Mouse (Mus musculus) heart, adult 2 months (tissue): ENCODE data around the gene Vegfd. TPM values are rescaled to one million over a fixed set of nuclear protein-coding genes. Genes with fewer than 3 reads are reported as not detected.

Source experiments
- DNase-seq, 2 experiments: peaks; one replicate each; pipeline ENCODE4 v3.0.0; 2021
- H3K27ac ChIP-seq: fragments of 200-600 bp; 2 replicates; pipeline ENCODE4 v1.8.1; 2022
- H3K27me3 ChIP-seq: fragments of 200-500 bp; 2 replicates; pipeline ENCODE4 v1.6.1; 2012; ENCODE audit warnings: mild to moderate bottlenecking, low read length, inconsistent platforms, mixed read lengths; ENCODE audit not compliant: control insufficient read depth, insufficient read depth
- H3K36me3 ChIP-seq: fragments of 200-500 bp; 2 replicates; pipeline ENCODE4 v1.6.1; 2012; ENCODE audit warnings: low read length, inconsistent platforms; ENCODE audit not compliant: control insufficient read depth, insufficient read depth
- H3K4me1 ChIP-seq: fragments of 200-500 bp; 2 replicates; pipeline ENCODE4 v1.6.1; 2011; ENCODE audit warnings: low read length; ENCODE audit not compliant: control insufficient read depth, insufficient read depth
- H3K4me3 ChIP-seq: fragments of 200-600 bp; 2 replicates; pipeline ENCODE4 v1.8.1; 2022
- H3K79me2 ChIP-seq: fragments of 200-500 bp; replicated peaks from 2 replicates; pipeline ENCODE4 v1.6.1; 2012; ENCODE audit warnings: mild to moderate bottlenecking, inconsistent platforms, low read length, moderate library complexity, mixed read lengths; ENCODE audit not compliant: control insufficient read depth, insufficient read depth
- H3K9ac ChIP-seq: fragments of 200-500 bp; 2 replicates; pipeline ENCODE4 v1.6.1; 2012; ENCODE audit warnings: low read depth, mild to moderate bottlenecking, control low read depth, inconsistent platforms, low read length, mixed read lengths
- CTCF ChIP-seq: fragments of 200-600 bp; IDR thresholded peaks from 2 replicates; pipeline ENCODE4 v1.8.1; 2022; ENCODE audit warnings: antibody characterized with exemption, mild to moderate bottlenecking, moderate library complexity
- EP300 ChIP-seq: fragments of 200-500 bp; IDR thresholded peaks from 2 replicates; pipeline ENCODE4 v1.6.1; 2011; ENCODE audit warnings: low read depth, low read length, control low read depth; ENCODE audit not compliant: insufficient read depth
- POLR2A ChIP-seq: fragments of 200-500 bp; IDR thresholded peaks from 2 replicates; pipeline ENCODE4 v1.6.1; 2011; ENCODE audit warnings: mild to moderate bottlenecking, low read depth, low read length, control low read depth; ENCODE audit not compliant: insufficient read depth
- WGBS: fragments of 180-500 bp; shearing (Covaris S2); methylation state at CpG from one replicate; pipeline ENCODE4 v1.1.7; 2018; 5-methylcytosine and 5-hydroxymethylcytosine counted together
- intact Hi-C: fragments of 180-260 bp; cut with DNase I; formaldehyde crosslinking; loops from one replicate; pipeline ENCODE4 v1.15.1; 2025
- polyA plus RNA-seq: library from polyadenylated mRNA; depleted of rRNA; stranded (reverse); fragments of >200 nt; gene quantifications from 2 replicates; pipeline ENCODE4 v1.2.3, GENCODE M21; 2012; rRNA removed
- total RNA-seq, 2 experiments: library from RNA; stranded (reverse); gene quantifications; 2 replicates each; pipeline ENCODE4 v1.2.3; 2021

The Vegfd gene
- total and polyA plus RNA-seq, 3 experiments = 1.4 to 3.0 (median 2.8) TPM

GRCm38 (mm10) chrX:164446106-164446551, 73.0 kb downstream of the Vegfd start:
- no peak overlapping the region for H3K4me3 ChIP-seq
- no peaks in the 10 kb centered on the region for H3K27me3 ChIP-seq
- H3K9ac ChIP-seq = no peak overlapping the region
- TF ChIP-seq POLR2A (no peak), EP300 (no peak), CTCF (peak; percentile 53)
- no peak for DNase-seq
- H3K36me3 ChIP-seq = no peaks in the 10 kb centered on the region
- 78% methylated on average over 10 of the region's 10 CpGs for WGBS
- no peak overlapping the region for H3K27ac ChIP-seq
- intact Hi-C loops = loop anchor here (5.0 kb wide), 1 partner anchor 264 kb away; no protein-coding TSS in a partner anchor
- no peaks in the 10 kb centered on the region for H3K79me2 ChIP-seq
- H3K4me1 ChIP-seq = no peaks in the 10 kb centered on the region; the same call in 1 of the 2 replicates

GRCm38 (mm10) chrX:164446835-164447681, 73.9 kb downstream of the Vegfd start:
- Histone ChIP-seq H3K79me2 (no peaks in the 10 kb centered on the region), H3K4me1 (no peaks in the 10 kb centered on the region; the same call in 1 of the 2 replicates), H3K9ac (no peak overlapping the region), H3K36me3 (no peaks in the 10 kb centered on the region), H3K27me3 (no peaks in the 10 kb centered on the region), H3K4me3 (no peak overlapping the region), H3K27ac (no peak overlapping the region)
- intact Hi-C loops = loop anchor here (5.0 kb wide), 1 partner anchor 265 kb away; no protein-coding TSS in a partner anchor
- TF ChIP-seq CTCF (no peak), POLR2A (no peak)
- 72% methylated on average over 9 of the region's 9 CpGs for WGBS
- DNase-seq = no peak

- 76% methylated on average over 2 of the region's 2 CpGs for WGBS
- Histone ChIP-seq H3K36me3 (no peaks in the 10 kb centered on the region), H3K9ac (no peak overlapping the region), H3K27ac (no peak overlapping the region), H3K27me3 (no peaks in the 10 kb centered on the region), H3K79me2 (no peaks in the 10 kb centered on the region), H3K4me1 (no peaks in the 10 kb centered on the region; the same call in 1 of the 2 replicates), H3K4me3 (no peak overlapping the region)
- TF ChIP-seq CTCF (no peak), POLR2A (no peak), EP300 (no peak)
- no peak for DNase-seq
- intact Hi-C loops = loop anchor here (5.0 kb wide), 1 partner anchor 265 kb away; no protein-coding TSS in a partner anchor
These were observed 74.5 kb downstream of the Vegfd start for GRCm38 (mm10) chrX:164447682-164448071.

- H3K79me2 ChIP-seq = no peaks in the 10 kb centered on the region
- H3K27ac ChIP-seq = no peak overlapping the region
- H3K4me1 ChIP-seq = no peaks in the 10 kb centered on the region
- TF ChIP-seq CTCF = peak; percentile 65
- no peak for TF ChIP-seq POLR2A
- no peak overlapping the region for H3K4me3 ChIP-seq
- no peak overlapping the region for H3K9ac ChIP-seq
- H3K27me3 ChIP-seq = no peaks in the 10 kb centered on the region
- DNase-seq = no peak
- intact Hi-C loops = loop anchor here (5.0 kb wide), 1 partner anchor 267 kb away; no protein-coding TSS in a partner anchor
- WGBS = 28% methylated on average over 3 of the region's 3 CpGs
- H3K36me3 ChIP-seq = no peaks in the 10 kb centered on the region
These were observed 76.0 kb downstream of the Vegfd start for GRCm38 (mm10) chrX:164449201-164449600.

Other genes starting within 250 kb of the Vegfd start
- gene Ace2, start 234.0 kb upstream of the Vegfd start, total RNA-seq = 1 to 10 TPM; 1.1 to 1.6 TPM
- 0.51 and 1.0 TPM in 2 replicates for gene Ace2, start 234.0 kb upstream of the Vegfd start, polyA plus RNA-seq
- gene Bmx, start 115.2 kb upstream of the Vegfd start, total RNA-seq = 1 to 10 TPM; 2.0 to 2.3 TPM
- 1.2 and 2.0 TPM in 2 replicates for gene Bmx, start 115.2 kb upstream of the Vegfd start, polyA plus RNA-seq
- 1 to 10 TPM; 6.3 to 6.6 TPM for gene Pir, start 104.0 kb upstream of the Vegfd start, total RNA-seq
- 2.8 and 2.9 TPM in 2 replicates for gene Pir, start 104.0 kb upstream of the Vegfd start, polyA plus RNA-seq
- 1 to 10 TPM; 1.5 to 2.4 TPM for gene Piga, start 46.4 kb downstream of the Vegfd start, total RNA-seq
- 1.0 and 2.1 TPM in 2 replicates for gene Piga, start 46.4 kb downstream of the Vegfd start, polyA plus RNA-seq
- 100 to 1,000 TPM; 120 to 232 TPM for gene Asb11, start 63.6 kb downstream of the Vegfd start, total RNA-seq
- gene Asb11, start 63.6 kb downstream of the Vegfd start, polyA plus RNA-seq = 86.4 and 166 TPM in 2 replicates
- gene Asb9, start 132.9 kb downstream of the Vegfd start, total RNA-seq = not detected
- gene Asb9, start 132.9 kb downstream of the Vegfd start, polyA plus RNA-seq = not detected in 2 replicates